Mouse (Mus musculus): Measurements from ENCODE around the gene Sytl1. TPM values are rescaled to one million over a fixed set of nuclear protein-coding genes. Genes with fewer than 3 reads are reported as not detected.

Sytl1 gene
- total RNA-seq, 1 experiment = 2.0 TPM

- TF ChIP-seq CHD2 (IDR thresholded peaks at IDR 0.05; ENCODE audit: low read depth, low read length) (no peak), HCFC1 (IDR thresholded peaks at IDR 0.05; ENCODE audit: borderline replicate concordance, insufficient read depth, low read length) (no peak), ZNF384 (IDR thresholded peaks at IDR 0.05; ENCODE audit: low read depth, low read length) (no peak), ZC3H11A (IDR thresholded peaks at IDR 0.05; ENCODE audit: borderline replicate concordance, low read depth, low read length) (no peak), MAFK (IDR thresholded peaks at IDR 0.05; ENCODE audit: insufficient read depth, low read depth, low read length) (no peak)
- in situ Hi-C loops (cut with MboI; ENCODE audit: low sequenced_read_pairs in 2 of 2, unreplicated experiment in 2 of 2) = loop anchor here in 1 of 2 experiments (25.0 kb wide), 1 partner anchor 281 kb away; the partner anchor contains the start of gene Ahdc1
- Histone ChIP-seq H3K4me1 (ENCODE audit: control insufficient read depth in 2 of 2, insufficient read depth in 2 of 2, low read length in 2 of 2, poor library complexity in 1 of 2) (peaks cover 2 to 18% of the 10 kb centered on the region in 2 experiments; a peak in 2 of 4 replicates), H3K9ac (ENCODE audit: insufficient read depth, low read depth, low read length, poor library complexity, severe bottlenecking) (no peak overlapping the region), H3K27ac (ENCODE audit: insufficient read depth, low read depth, low read length, poor library complexity, severe bottlenecking) (no peak overlapping the region; the same call in 1 of the 2 replicates), H3K36me3 (ENCODE audit: control insufficient read depth, insufficient read depth, low read length, poor library complexity, severe bottlenecking) (peaks cover 40% of the 10 kb centered on the region), H3K9me3 (ENCODE audit: control insufficient read depth, insufficient read depth, low read depth, low read length) (no peaks in the 10 kb centered on the region), H3K4me3 (ENCODE audit: insufficient read depth in 1 of 2, low read depth in 1 of 2, low read length in 2 of 2, poor library complexity in 1 of 2, severe bottlenecking in 1 of 2) (peak overlapping the region in 1 of 2 experiments; percentile 8; a peak in 1 of 4 replicates)
- no peak for DNase-seq (ENCODE audit: low read depth, low spot score)
Measured at GRCm38 (mm10) chr4:133292901-133293843, 30.3 kb upstream of the Sytl1 start.

- DNase-seq (ENCODE audit: low read depth, low spot score) = no peak
- no peak overlapping the region for H3K9ac ChIP-seq (ENCODE audit: insufficient read depth, low read depth, low read length, poor library complexity, severe bottlenecking)
- peaks cover 2 to 16% of the 10 kb centered on the region in 2 experiments; a peak in 2 of 4 replicates for H3K4me1 ChIP-seq (ENCODE audit: control insufficient read depth in 2 of 2, insufficient read depth in 2 of 2, low read length in 2 of 2, poor library complexity in 1 of 2)
- in situ Hi-C loops (cut with MboI; ENCODE audit: low sequenced_read_pairs in 2 of 2, unreplicated experiment in 2 of 2) = loop anchor here in 1 of 2 experiments (25.0 kb wide), 1 partner anchor 280 kb away; the partner anchor contains the start of gene Ahdc1
- no peak overlapping the region for H3K27ac ChIP-seq (ENCODE audit: insufficient read depth, low read depth, low read length, poor library complexity, severe bottlenecking)
- H3K36me3 ChIP-seq (ENCODE audit: control insufficient read depth, insufficient read depth, low read length, poor library complexity, severe bottlenecking) = peaks cover 38% of the 10 kb centered on the region
- H3K9me3 ChIP-seq (ENCODE audit: control insufficient read depth, insufficient read depth, low read depth, low read length) = no peaks in the 10 kb centered on the region
- no peak for TF ChIP-seq MAFK (IDR thresholded peaks at IDR 0.05; ENCODE audit: insufficient read depth, low read depth, low read length)
- no peak for TF ChIP-seq HCFC1 (IDR thresholded peaks at IDR 0.05; ENCODE audit: borderline replicate concordance, insufficient read depth, low read length)
- TF ChIP-seq CHD2 (IDR thresholded peaks at IDR 0.05; ENCODE audit: low read depth, low read length) = no peak
- TF ChIP-seq ZNF384 (IDR thresholded peaks at IDR 0.05; ENCODE audit: low read depth, low read length) = no peak
- no peak for TF ChIP-seq ZC3H11A (IDR thresholded peaks at IDR 0.05; ENCODE audit: borderline replicate concordance, low read depth, low read length)
- no peak overlapping the region for H3K4me3 ChIP-seq (ENCODE audit: insufficient read depth in 1 of 2, low read depth in 1 of 2, low read length in 2 of 2, poor library complexity in 1 of 2, severe bottlenecking in 1 of 2)
Measured at GRCm38 (mm10) chr4:133292405-133292804, 29.5 kb upstream of the Sytl1 start.

- Histone ChIP-seq H3K9me3 (ENCODE audit: control insufficient read depth, insufficient read depth, low read depth, low read length) (no peaks in the 10 kb centered on the region), H3K36me3 (ENCODE audit: control insufficient read depth, insufficient read depth, low read length, poor library complexity, severe bottlenecking) (peaks cover 28% of the 10 kb centered on the region), H3K4me1 (ENCODE audit: control insufficient read depth in 2 of 2, insufficient read depth in 2 of 2, low read length in 2 of 2, poor library complexity in 1 of 2) (peaks cover 2 to 21% of the 10 kb centered on the region in 2 experiments; a peak in 2 of 4 replicates), H3K27ac (ENCODE audit: insufficient read depth, low read depth, low read length, poor library complexity, severe bottlenecking) (no peak overlapping the region), H3K4me3 (ENCODE audit: insufficient read depth in 1 of 2, low read depth in 1 of 2, low read length in 2 of 2, poor library complexity in 1 of 2, severe bottlenecking in 1 of 2) (no peak overlapping the region), H3K9ac (ENCODE audit: insufficient read depth, low read depth, low read length, poor library complexity, severe bottlenecking) (no peak overlapping the region)
- no peak for DNase-seq (ENCODE audit: low read depth, low spot score)
- TF ChIP-seq ZC3H11A (IDR thresholded peaks at IDR 0.05; ENCODE audit: borderline replicate concordance, low read depth, low read length) (no peak), HCFC1 (IDR thresholded peaks at IDR 0.05; ENCODE audit: borderline replicate concordance, insufficient read depth, low read length) (no peak), CHD2 (IDR thresholded peaks at IDR 0.05; ENCODE audit: low read depth, low read length) (no peak), MAFK (IDR thresholded peaks at IDR 0.05; ENCODE audit: insufficient read depth, low read depth, low read length) (no peak), ZNF384 (IDR thresholded peaks at IDR 0.05; ENCODE audit: low read depth, low read length) (no peak)
- in situ Hi-C loops (cut with MboI; ENCODE audit: low sequenced_read_pairs in 2 of 2, unreplicated experiment in 2 of 2) = loop anchor here in 1 of 2 experiments (25.0 kb wide), 1 partner anchor 279 kb away; the partner anchor contains the start of gene Ahdc1
Measured at GRCm38 (mm10) chr4:133291255-133291654, 28.3 kb upstream of the Sytl1 start.

GRCm38 (mm10) chr4:133286476-133287077, 23.7 kb upstream of the Sytl1 start:
- Histone ChIP-seq H3K4me3 (ENCODE audit: insufficient read depth in 1 of 2, low read depth in 1 of 2, low read length in 2 of 2, poor library complexity in 1 of 2, severe bottlenecking in 1 of 2) (no peak overlapping the region), H3K9ac (ENCODE audit: insufficient read depth, low read depth, low read length, poor library complexity, severe bottlenecking) (no peak overlapping the region), H3K27ac (ENCODE audit: insufficient read depth, low read depth, low read length, poor library complexity, severe bottlenecking) (peak overlapping the region; percentile 59; the same call in 1 of the 2 replicates), H3K4me1 (ENCODE audit: control insufficient read depth in 2 of 2, insufficient read depth in 2 of 2, low read length in 2 of 2, poor library complexity in 1 of 2) (peaks cover 0 to 16% of the 10 kb centered on the region in 2 experiments; a peak in 2 of 4 replicates), H3K9me3 (ENCODE audit: control insufficient read depth, insufficient read depth, low read depth, low read length) (no peaks in the 10 kb centered on the region), H3K36me3 (ENCODE audit: control insufficient read depth, insufficient read depth, low read length, poor library complexity, severe bottlenecking) (0 out of 2 replicates have a peak, but pooled peaks cover 2% of the 10 kb centered on the region)
- in situ Hi-C loops (cut with MboI; ENCODE audit: low sequenced_read_pairs in 2 of 2, unreplicated experiment in 2 of 2) = loop anchor here in 1 of 2 experiments (25.0 kb wide), 1 partner anchor 274 kb away; the partner anchor contains the start of gene Ahdc1
- no peak for DNase-seq (ENCODE audit: low read depth, low spot score)
- no peak for TF ChIP-seq CHD2 (IDR thresholded peaks at IDR 0.05; ENCODE audit: low read depth, low read length)
- peak; percentile 31; the same call in 1 of the 2 replicates for TF ChIP-seq ZNF384 (IDR thresholded peaks at IDR 0.05; ENCODE audit: low read depth, low read length)
